Mouse (Mus musculus): Measurements from ENCODE around the gene Rxra.
A peak's percentile ranks its signal among the peaks of the same experiment; 100 is the strongest.

DNA sequence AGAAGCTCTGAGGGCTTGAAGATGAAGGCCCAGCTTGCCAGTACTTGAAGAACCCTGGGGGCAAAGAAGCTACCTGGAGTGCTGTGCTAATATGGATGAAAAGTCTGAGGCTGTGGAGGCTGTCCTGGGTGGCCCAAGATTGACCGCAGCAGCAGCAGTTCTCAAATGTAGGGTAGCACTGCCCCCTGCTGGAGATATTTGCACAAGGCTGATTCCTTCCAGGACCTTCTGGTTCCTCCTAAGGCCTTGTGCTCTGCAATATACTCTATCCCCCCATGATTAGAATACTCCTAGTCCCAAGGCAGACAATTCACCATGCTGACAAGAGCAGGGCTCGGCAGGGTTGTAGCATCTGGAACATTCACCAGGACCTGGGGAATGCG is 88.7 kb downstream of the Rxra start:
- TF ChIP-seq GATA1 (IDR thresholded peaks at IDR 0.05; ENCODE audit: borderline replicate concordance, low read length) (no peak), CTCF (IDR thresholded peaks at IDR 0.05; ENCODE audit: low read depth, low read length) (peak; percentile 33; the same call in 1 of the 2 replicates), GATA2 (IDR thresholded peaks at IDR 0.05; ENCODE audit: borderline replicate concordance, low read depth, low read length) (no peak), POLR2AphosphoS5 (IDR thresholded peaks at IDR 0.05; ENCODE audit: insufficient replicate concordance, low read depth, low read length) (no peak)
